Mouse (Mus musculus) heart, adult 18-20 months (tissue): ENCODE measurements around the gene Pla2g10. TPM values are rescaled to one million over a fixed set of nuclear protein-coding genes. Genes with fewer than 3 reads are reported as not detected.
A peak's percentile ranks its signal among the peaks of the same experiment; 100 is the strongest.
"Not testable (repeated sequence)": the region's sequence is repeated elsewhere in the genome, so short reads cannot be mapped to it uniquely, and the experiment has no call there.

Experiments
- DNase-seq, 2 experiments: peaks; one replicate each; pipeline ENCODE4 v3.0.0; 2021 to 2022; ENCODE audit warnings: mixed read lengths in 1 of 2
- long read RNA-seq, 2 experiments: library from polyadenylated mRNA; stranded (forward); transcript quantifications; one replicate each; pipeline ENCODE4 v2.0.0; 2021
- total RNA-seq, 2 experiments: library from RNA; stranded (reverse); gene quantifications; 2 replicates each; pipeline ENCODE4 v1.2.3; 2021

The Pla2g10 gene
- not detected for total RNA-seq
- long read RNA-seq, experiment 1, partial matches to known transcripts, result 0 of 10 reads
- long read RNA-seq, experiment 1, other reads (novel, unspliced or antisense), result 10 of 10 reads
- long read RNA-seq, experiment 2, partial matches to known transcripts, result 0 of 8 reads
- long read RNA-seq, experiment 2, other reads (novel, unspliced or antisense), result 8 of 8 reads

DNA sequence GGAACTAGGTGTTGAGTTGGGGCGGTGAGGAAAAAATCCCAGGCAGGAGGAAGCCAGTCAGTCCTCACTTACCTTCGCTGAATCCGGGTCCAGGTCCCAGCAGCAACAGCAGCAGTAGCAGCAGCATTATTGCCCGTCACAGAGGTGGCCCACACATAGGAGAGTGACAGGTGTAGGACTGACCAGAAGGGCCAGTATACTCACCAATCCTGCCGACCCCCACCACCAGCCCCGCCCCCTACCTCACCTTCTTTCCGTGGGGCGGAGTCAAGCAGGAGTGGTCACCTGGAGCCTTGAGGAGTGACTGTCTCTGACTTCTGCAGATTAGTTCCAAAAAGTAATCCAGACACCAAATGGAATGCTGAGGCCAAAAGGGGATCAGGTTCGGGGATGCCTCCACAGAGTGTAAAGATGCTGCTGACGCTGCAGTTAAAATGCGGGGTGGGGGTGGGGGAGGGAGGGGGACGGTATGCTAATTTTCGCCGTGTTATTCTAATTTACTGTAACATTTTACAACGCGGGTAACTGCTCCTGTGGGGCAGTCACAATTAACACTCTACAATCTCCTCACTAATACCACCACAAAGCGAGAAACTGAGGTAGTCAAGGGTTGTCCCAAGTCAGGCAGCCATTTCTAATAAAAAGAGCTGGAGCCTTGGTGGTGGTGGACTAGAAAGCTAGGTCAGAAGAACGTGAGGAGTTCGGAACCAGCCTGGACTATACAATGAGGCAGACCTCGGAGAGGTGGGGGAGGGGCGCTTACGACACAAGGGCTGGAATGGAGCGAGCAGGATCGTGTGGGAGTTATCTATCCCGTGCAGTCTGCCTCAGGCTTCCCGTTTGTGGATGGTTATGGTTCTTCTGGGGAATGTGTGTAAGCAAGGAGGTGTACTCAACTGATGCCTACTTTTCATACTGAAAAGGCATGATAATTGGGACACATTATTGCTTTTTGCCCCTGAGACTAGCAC, at the start of gene Pla2g10:
Pla2g10 (minus strand) TSS at position 699 of the 971 bp plus-strand sequence.
- no peak for DNase-seq

DNA sequence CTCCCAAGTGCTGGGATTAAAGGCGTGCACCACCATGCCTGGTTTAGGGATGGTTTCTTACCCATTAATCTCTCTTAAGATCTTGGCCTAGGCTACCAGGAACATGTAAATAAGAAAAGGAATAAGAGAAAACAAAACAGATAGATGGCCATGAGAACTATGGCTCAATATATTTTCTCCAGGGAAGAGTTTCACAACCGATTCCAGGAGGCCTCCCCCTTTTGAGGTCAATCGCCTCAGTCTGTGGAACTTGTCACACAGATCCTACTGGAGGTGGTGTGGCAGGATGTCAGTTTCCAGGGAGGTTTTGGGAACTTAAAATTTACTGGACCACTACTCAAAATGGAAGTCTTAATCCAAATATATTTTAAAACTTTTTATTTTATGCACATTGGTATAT, 43.9 kb upstream of the Pla2g10 start:
- not testable (repeated sequence) for DNase-seq

- not testable (repeated sequence) for DNase-seq
Observed at GRCm38 (mm10) chr16:13774011-13774410, 43.2 kb upstream of the Pla2g10 start.

- not testable (repeated sequence) for DNase-seq
Observed at GRCm38 (mm10) chr16:13772051-13772450, 41.3 kb upstream of the Pla2g10 start.

DNA sequence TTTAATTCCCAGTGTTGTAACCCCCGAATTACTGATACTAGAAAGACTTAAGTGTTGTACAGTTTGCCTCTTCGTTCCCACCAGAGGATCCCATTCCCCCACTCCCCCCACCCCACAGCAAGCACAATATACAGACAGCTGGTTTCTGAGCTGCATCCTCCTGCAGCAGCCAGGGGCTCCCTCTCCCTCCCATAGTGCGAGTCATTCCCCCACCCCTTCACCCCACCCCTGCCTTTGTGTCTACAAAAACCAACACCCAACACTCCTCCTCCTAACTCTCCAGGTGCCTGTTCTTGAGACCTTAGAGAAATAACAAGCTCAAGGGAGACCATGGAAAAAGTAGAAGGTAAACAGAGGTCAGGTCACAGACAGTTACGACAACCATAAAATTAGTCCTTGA, 40.8 kb upstream of the Pla2g10 start:
- not testable (repeated sequence) for DNase-seq

GRCm38 (mm10) chr16:13766367-13766766, 35.6 kb upstream of the Pla2g10 start:
- no peak for DNase-seq

DNA sequence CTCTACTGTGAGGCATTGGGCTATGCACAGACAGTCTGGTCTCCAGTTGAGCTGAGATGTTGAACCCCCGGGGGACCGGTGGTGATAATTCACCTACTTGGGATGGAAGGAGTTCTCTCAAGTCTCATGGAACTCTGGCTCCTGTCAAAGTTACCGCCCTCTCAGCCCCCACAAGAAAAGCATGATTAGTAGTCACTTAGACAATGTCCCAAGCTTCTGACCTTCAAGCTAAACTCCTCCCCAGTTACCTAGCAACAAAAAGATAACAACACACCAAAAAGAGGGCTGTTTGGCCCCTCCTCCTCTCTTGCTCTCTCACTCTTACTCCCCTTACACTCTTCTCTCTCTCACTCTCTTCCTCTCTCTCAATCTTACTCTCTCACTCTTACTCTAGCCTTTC, 33.7 kb upstream of the Pla2g10 start:
- no peak for DNase-seq

DNA sequence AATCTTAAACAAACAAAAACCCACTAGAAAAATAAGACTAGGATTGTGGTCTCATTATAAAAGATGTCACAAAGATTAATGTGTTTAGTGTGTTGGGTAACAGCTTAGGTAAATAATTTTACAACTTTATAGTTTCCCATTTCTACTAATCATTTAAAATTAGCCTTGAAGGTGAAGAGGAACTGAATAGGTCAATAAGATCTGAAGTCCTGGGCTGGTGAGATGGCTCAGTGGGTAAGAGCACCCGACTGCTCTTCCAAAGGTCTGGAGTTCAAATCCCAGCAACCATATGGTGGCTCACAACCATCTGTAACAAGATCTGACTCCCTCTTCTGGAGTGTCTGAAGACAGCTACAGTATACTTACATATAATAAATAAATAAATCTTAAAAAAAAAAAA, 32.0 kb upstream of the Pla2g10 start:
- DNase-seq, result not testable (repeated sequence)

DNA sequence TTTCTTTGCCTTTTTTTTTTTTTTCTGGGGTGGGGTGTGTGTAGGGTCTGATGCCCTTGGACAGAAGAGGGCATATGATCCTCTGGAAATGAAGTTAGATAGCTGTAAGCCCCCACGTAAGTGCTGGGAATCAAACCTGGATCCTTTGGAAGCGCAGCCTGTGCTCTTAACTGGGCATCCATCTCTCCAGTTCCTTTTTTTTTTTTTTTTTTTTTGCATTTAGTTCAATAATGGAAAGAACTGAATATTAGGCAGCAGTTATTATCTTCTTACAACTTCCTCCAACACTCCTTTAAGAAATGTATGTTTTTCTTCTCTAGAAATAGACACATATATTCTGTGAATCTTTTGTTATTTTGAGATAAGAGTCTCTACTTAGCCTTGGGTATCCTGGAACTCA, 27.0 kb upstream of the Pla2g10 start:
- DNase-seq, result no peak

DNA sequence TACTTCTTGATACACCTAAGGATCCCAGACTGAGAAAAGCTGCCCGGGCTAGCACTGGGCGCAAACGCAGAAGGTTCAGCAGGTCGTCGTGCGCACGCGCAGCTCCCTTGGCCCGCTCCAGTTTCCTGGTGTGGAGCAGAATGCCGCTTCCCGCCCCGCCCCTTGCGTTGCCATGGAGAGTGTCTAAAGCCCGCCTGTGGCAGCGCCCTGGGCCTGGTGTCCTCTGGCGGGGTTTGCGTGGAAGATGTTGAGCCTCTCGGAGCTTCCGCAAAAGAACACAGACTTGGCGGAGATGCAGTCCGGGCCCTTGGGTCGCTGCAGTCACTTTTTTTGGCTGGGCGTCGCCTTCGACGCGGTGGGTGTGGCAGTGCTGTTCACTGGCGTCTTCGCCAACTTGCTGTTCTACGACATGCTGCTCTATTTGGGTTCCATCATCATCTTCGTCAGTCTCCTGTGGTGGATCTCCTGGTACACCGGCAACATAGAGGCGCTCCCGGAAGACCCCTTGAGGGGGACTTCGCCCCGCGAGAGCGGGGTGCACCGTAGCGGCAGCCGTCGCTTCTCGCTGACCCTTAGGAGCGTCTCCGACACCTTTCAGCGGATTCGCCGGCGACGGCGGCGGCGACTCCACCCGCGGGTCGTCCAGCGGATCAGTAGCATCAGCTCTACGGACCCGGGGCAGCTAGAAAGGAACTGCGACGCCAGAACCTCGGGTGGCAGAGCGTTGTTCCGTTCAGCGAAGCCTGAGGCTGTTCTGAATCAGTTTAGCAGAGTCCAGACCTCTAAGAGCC, 23.8 kb upstream of the Pla2g10 start:
- peak; percentile 97 to 98 for DNase-seq

DNA sequence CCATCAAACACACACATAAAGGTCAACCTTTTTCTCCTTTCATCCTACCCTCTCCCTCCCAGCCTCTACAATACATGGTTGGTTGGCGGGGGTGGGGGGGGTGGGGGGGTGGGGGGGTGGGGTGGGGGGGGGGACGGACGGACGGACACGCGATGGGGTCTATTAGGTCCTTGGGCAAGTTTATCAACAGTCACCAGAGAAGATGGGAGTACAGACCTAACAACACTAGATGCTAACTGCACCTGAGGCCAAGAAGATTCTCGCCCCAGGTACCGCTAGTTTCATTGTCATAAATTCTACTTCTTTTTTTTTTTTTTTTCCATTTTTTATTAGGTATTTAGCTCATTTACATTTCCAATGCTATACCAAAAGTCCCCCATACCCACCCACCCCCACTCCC, 23.2 kb upstream of the Pla2g10 start:
- DNase-seq, result no peak

DNA sequence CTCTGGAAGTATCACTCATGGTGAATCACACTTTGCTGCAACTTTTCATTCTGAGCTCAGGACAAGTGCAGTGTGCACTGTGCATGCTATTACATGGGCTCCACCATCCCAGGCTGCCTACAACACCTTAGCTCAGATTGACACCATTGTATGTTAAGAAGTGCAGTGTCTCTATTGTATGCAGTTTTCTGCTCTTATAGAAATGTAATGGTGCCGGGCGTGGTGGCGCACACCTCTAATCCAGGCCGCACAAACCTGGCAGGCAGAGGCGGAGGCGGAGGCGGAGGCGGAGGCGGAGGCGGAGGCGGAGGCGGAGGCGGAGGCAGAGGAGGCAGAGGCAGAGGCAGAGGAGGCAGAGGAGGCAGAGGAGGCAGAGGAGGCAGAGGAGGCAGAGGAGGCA, 19.8 kb upstream of the Pla2g10 start:
- no peak for DNase-seq

- DNase-seq, result no peak
Observed at GRCm38 (mm10) chr16:13749981-13750380, 19.2 kb upstream of the Pla2g10 start.

GRCm38 (mm10) chr16:13749306-13749705, 18.5 kb upstream of the Pla2g10 start:
- DNase-seq, result no peak

DNA sequence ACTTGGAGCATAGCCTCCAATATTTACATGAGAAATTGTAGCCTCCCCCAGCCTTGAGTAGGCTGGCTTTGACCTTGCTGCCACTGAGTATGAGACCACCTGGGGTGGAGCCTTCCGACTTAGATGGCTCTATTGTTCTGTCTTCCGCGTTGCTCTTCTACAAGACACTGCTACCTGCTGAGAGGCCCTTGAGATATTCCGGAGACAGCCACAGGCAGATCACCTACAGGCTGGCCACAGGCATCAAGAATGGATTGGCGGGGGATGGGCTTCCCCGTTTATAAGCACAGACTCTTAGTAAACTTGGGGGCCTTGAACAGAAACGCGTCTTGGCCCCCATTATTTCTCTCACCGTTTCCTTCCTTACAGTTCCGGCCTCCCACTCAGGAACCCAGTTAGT, 18.0 kb upstream of the Pla2g10 start:
- not testable (repeated sequence) for DNase-seq

DNA sequence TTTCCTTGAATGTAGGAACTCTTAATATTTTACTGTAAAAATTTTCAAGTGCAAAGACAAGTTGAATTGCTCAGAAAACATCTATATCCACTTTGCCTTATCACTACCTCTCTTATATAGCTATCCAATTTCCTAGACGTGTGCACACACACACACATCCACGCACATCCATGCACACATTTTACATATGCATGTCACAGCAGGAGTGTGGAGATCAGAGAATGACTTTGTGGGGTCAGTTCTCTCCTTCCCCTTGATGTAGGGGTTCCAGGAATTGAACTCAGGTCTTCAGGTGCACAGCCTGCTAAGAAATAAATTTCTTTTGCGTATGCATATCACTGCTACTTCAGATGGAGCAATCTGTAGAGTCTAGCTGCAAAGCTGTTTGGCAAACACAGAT, 17.3 kb upstream of the Pla2g10 start:
- DNase-seq, result no peak

DNA sequence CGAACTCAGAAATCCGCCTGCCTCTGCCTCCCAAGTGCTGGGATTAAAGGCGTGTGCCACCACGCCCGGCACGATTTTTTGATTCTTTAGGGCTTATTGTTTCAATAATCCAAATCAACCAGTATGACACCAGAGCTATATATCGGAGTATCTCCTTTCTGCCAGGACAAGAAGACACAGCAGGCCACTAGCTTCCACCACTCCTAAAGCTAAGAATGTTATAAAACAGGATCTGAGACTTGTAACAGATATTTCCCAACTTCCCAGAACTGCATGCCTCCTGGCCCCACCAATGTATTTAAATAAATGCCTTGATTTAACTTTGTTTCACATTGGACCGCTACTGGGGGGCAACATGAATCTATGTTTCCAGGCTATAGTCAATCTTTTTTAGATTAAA, 16.9 kb upstream of the Pla2g10 start:
- DNase-seq, result no peak

GRCm38 (mm10) chr16:13740844-13741243, 10.1 kb upstream of the Pla2g10 start:
- no peak for DNase-seq

DNA sequence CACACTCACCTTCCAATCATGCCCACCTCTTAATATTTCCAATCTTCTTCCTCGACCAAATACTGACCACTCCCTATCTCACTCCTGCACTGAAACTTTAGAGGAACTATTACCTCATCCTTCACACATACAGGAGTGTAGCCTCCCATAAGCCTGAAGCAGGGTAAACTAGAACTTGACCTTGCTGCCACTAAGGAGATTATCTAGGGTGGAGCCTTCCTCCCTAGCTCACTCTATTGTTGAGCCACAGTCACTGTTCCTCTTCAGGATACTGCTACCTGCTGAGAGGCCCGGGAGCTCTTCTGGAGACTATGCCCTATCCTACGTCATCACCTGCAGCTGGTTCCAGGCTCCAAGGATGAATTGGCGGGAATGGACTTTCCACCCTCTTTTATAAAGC, 8.3 kb upstream of the Pla2g10 start:
- not testable (repeated sequence) for DNase-seq

DNA sequence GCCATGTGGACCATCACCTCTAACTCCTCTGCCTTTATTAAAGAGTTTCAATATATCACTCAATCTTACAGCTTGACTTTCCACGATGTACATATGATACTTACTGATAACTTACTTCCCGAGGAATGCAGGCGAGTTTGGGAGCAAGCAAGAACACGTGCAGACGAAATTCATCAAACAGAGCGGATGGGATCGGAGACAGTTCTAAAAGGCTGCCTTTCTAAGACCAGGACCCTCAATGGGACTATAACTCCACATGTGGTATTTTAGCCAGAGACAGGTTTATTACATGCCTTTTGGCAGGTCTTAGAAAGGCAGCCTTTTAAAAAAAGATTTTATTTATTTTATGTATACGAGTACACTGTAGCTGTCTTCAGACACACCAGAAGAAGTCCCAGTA, 5.2 kb upstream of the Pla2g10 start:
- no peak for DNase-seq

- peak; percentile 61 to 88 for DNase-seq
Observed at GRCm38 (mm10) chr16:13733518-13734137, 2.8 kb upstream of the Pla2g10 start.

DNA sequence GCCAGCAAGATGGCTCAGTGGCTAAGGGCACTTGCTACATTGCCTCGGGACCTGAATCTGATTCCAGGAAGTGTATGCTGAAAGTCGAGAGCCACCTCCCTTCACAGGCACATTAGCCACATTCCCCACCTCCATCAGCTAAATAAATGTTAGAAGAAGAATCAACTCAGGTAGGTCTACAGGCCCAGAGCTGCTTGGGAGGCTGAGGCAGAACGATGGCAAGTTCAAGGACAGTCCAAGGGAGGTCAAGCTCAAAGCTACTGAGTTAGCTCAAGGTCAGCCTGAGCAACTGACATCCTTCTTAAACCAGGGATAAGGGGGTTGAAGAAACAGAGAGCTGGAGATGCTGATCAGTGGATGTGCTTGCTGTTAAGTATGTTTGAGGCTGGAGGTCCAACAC, 2.0 kb upstream of the Pla2g10 start:
- no peak for DNase-seq
